Mouse (Mus musculus) limb, embryonic 11.5 days (tissue): ENCODE results near the gene Tmem150c. TPM values are rescaled to one million over a fixed set of nuclear protein-coding genes. Genes with fewer than 3 reads are reported as not detected.

Experiments used
- ATAC-seq: fragments of 200-750 bp; cut with Nextera tagmentation; 2 replicates; pipeline ENCODE4 v1.8.0; 2017; ENCODE audit warnings: low read depth; ENCODE audit not compliant: insufficient number of reproducible peaks, low FRiP score, low TSS enrichment
- DNase-seq: peaks from one replicate; pipeline ENCODE4 v3.0.0-alpha.2; 2015; ENCODE audit warnings: low spot score
- H3K27ac ChIP-seq: fragments of 300-500 bp; sonication (generic); replicated peaks from 2 replicates; pipeline ENCODE4 v1.5.1; 2014; ENCODE audit warnings: low read depth, mild to moderate bottlenecking, low read length
- H3K27me3 ChIP-seq: fragments of 300-500 bp; sonication (generic); 2 replicates; pipeline ENCODE4 v1.6.1; 2014; ENCODE audit warnings: mild to moderate bottlenecking, low read length, mixed read lengths; ENCODE audit not compliant: control insufficient read depth, insufficient read depth
- H3K36me3 ChIP-seq: fragments of 300-500 bp; sonication (generic); 2 replicates; pipeline ENCODE4 v1.6.1; 2014; ENCODE audit warnings: mild to moderate bottlenecking, low read length, moderate library complexity, mixed read lengths; ENCODE audit not compliant: control insufficient read depth, insufficient read depth
- H3K4me1 ChIP-seq: fragments of 300-500 bp; sonication (generic); 2 replicates; pipeline ENCODE4 v1.6.1; 2014; ENCODE audit warnings: low read length, mixed read lengths; ENCODE audit not compliant: control insufficient read depth, insufficient read depth
- H3K4me2 ChIP-seq: fragments of 300-500 bp; sonication (generic); 2 replicates; pipeline ENCODE4 v1.6.1; 2014; ENCODE audit warnings: low read depth, mild to moderate bottlenecking, moderate library complexity; ENCODE audit not compliant: severe bottlenecking
- H3K4me3 ChIP-seq: fragments of 300-500 bp; sonication (generic); 2 replicates; pipeline ENCODE4 v1.5.1; 2014; ENCODE audit warnings: low read depth, low read length
- H3K9ac ChIP-seq: fragments of 300-500 bp; sonication (generic); 2 replicates; pipeline ENCODE4 v1.6.1; 2014; ENCODE audit warnings: mild to moderate bottlenecking, low read length
- H3K9me3 ChIP-seq: fragments of 300-500 bp; sonication (generic); 2 replicates; pipeline ENCODE4 v1.6.1; 2016; ENCODE audit warnings: low read length; ENCODE audit not compliant: control insufficient read depth
- WGBS: fragments of 180-500 bp; shearing (Covaris S2); extraction: QIAGEN DNeasy Blood & Tissue Kit; methylation state at CpG from one replicate; pipeline ENCODE4 v1.1.7; 2014; 5-methylcytosine and 5-hydroxymethylcytosine counted together
- polyA plus RNA-seq: library from polyadenylated mRNA; unstranded; fragments of >200 nt; fragmentation: Nextera tagmentation; extraction: Ambion mirVana; gene quantifications from 2 replicates; pipeline ENCODE4 v1.2.1, GENCODE M21; 2014

The Tmem150c gene
- polyA plus RNA-seq, 1 experiment from 2014 or later, result 0.40 TPM

DNA sequence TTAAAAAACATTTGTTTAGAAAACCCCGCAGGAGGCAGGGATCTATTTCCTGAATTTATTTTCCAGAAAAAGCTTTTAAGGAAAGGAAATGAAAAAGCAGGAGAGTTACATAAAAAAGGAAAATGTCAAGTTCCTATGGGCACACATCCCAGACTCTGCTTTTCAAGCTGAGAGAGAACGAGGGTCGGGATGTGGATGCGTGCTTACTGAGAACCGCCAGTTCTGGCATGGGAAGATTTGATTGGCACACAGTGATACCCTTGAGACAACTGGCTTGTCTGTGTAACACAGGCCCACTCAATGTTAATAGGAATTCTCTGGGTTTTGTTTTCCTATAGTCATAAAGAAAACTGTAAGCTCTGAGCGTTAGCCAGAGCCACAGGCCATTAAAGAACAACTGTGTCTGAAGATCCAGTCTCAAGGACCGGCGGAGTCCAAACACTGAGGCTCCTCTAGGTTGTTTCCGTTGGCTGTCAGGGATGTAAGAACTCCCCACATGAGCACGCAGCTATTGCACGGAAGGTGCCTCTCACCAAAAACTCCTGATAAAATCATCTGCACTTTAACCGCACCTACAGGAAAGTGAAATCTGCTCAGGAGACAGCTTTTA is 75.5 kb downstream of the Tmem150c start:
- Histone ChIP-seq H3K27ac (no peak overlapping the region), H3K4me1 (no peaks in the 10 kb centered on the region; the same call in 1 of the 2 replicates), H3K27me3 (no peaks in the 10 kb centered on the region), H3K9me3 (no peaks in the 10 kb centered on the region), H3K4me3 (no peak overlapping the region), H3K9ac (no peak overlapping the region), H3K36me3 (no peaks in the 10 kb centered on the region), H3K4me2 (no peak overlapping the region)
- WGBS, result 79% methylated on average over 12 of the region's 12 CpGs
- ATAC-seq (no peak), DNase-seq (no peak)

DNA sequence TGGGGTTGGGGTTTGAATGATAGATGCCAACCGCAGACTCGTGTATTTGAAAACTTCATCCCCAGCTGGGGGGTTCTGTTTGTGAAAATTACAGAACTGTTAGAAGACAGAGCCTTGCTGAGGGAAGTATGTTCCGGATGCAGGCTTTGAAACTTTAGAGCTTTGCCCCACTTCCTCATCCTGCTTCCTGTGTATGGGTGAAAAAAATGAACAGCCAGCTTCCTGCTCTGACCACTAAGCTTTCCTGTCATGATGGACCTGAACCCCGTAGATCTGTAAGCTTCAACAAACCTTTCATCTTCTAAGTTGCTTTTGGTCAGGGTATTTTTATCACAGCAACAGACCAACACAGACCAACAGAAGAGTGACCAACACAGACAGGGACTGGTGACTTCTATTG is 77.6 kb downstream of the Tmem150c start:
- Histone ChIP-seq H3K27ac (no peak overlapping the region), H3K4me2 (no peak overlapping the region), H3K36me3 (no peaks in the 10 kb centered on the region), H3K9me3 (no peaks in the 10 kb centered on the region), H3K9ac (no peak overlapping the region), H3K27me3 (no peaks in the 10 kb centered on the region), H3K4me1 (no peaks in the 10 kb centered on the region; the same call in none of the 2 replicates), H3K4me3 (no peak overlapping the region)
- 85% methylated on average over 4 of the region's 4 CpGs for WGBS
- DNase-seq (no peak), ATAC-seq (no peak)

DNA sequence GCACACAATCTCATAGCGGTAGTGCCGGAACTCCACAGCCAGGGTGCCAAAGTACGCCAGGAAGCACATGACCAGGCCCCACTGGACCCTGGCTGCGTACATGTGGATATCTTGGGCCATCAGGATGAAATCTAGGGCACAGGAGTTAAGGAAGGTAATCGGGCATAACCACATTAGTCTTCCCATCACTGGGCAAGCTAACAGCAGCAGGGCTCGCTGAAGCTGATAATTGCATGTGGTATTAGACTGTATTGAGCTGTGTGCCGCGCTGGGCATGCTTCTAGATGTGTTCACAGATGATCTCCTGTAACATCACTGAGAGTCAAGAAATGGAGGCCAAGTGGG is 79.7 kb downstream of the Tmem150c start:
- Histone ChIP-seq H3K4me3 (no peak overlapping the region), H3K9ac (no peak overlapping the region), H3K27me3 (no peaks in the 10 kb centered on the region), H3K4me1 (no peaks in the 10 kb centered on the region; the same call in 1 of the 2 replicates), H3K9me3 (no peaks in the 10 kb centered on the region), H3K27ac (no peak overlapping the region), H3K4me2 (peak overlapping the region; percentile 45; the same call in 1 of the 2 replicates), H3K36me3 (no peaks in the 10 kb centered on the region)
- ATAC-seq (no peak), DNase-seq (no peak)
- 87% methylated on average over 8 of the region's 8 CpGs for WGBS

DNA sequence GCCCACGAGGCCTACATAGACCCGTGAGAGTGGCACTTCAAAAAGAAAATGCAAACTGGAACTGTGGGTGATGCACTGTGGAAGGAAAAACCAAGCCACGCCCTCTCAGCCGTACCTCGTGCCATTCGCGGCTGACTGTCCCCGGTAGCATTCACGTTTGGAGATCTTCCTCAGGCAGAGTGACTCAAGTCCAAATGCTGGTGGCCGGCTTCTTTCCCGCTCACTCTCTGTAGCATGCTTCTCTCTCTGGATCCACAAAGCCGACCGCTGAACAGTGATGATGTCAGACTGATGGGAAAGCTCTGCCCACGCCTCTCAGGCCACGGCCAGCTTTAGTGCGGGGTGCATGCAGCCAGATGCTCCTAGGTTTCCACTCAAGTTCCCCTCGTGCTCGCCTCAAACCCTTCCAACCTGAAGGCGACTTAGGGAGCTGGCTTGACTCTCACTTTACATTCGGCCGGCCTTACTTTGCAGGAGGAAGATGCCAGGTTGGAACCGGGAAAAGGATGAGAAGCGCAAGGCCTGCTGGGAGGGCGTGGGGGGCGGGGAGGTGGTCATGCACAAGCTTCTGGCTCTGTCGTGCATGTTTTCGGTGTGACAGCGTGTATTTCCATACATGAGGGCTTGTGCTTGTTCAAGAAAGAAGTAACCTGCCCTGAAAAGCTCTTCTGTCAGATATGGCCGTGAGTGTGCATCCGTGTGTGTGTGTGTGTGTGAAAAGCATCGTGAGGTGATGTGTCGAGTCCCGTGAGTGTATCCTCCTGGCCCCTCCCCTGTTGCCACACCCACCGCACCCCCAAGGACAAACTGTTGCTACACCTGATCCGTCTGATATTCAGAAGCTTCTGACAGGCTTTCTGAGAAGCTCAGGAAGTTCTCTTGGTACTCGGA is 80.3 kb downstream of the Tmem150c start:
- no peaks in the 10 kb centered on the region for H3K36me3 ChIP-seq
- peak overlapping the region; percentile 45 for H3K4me2 ChIP-seq
- ATAC-seq (peak; percentile 39; the same call in 1 of the 2 replicates), DNase-seq (peak; percentile 53)
- no peaks in the 10 kb centered on the region; the same call in 1 of the 2 replicates for H3K4me1 ChIP-seq
- WGBS, result 29% methylated on average over 36 of the region's 36 CpGs
- H3K27me3 ChIP-seq, result no peaks in the 10 kb centered on the region
- no peaks in the 10 kb centered on the region for H3K9me3 ChIP-seq
- peak overlapping the region; percentile 34 for H3K9ac ChIP-seq
- no peak overlapping the region for H3K27ac ChIP-seq
- peak overlapping the region; percentile 26 for H3K4me3 ChIP-seq

DNA sequence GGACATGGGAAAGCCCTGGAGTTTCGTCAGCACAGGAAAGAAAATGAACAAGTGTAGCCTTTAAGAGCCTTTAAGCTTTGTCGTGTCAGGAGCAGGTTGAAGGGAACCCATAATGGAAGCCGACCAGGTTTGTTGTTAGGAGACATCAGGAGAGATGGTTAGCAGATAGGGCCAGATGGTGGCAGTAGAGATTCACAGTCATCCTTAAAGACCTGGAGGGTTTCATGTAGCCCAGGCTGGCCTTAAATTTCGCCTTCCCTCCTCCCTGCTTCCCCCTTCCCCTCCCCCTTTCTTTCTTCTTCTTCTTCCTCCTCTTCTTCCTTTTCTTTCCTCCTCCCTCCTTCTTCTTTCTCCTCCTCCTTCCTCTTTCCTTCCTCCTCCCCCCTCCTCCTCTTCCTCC is 85.0 kb downstream of the Tmem150c start:
- WGBS, result 53% methylated on average over 4 of the region's 4 CpGs
- ATAC-seq, result no peak
- no peaks in the 10 kb centered on the region for H3K36me3 ChIP-seq
- H3K9me3 ChIP-seq, result no peaks in the 10 kb centered on the region
- H3K4me3 ChIP-seq, result no peak overlapping the region
- H3K27me3 ChIP-seq, result no peaks in the 10 kb centered on the region
- H3K9ac ChIP-seq, result no peak overlapping the region
- DNase-seq, result no peak
- no peak overlapping the region for H3K4me2 ChIP-seq
- H3K27ac ChIP-seq, result no peak overlapping the region
- no peaks in the 10 kb centered on the region; the same call in 1 of the 2 replicates for H3K4me1 ChIP-seq

DNA sequence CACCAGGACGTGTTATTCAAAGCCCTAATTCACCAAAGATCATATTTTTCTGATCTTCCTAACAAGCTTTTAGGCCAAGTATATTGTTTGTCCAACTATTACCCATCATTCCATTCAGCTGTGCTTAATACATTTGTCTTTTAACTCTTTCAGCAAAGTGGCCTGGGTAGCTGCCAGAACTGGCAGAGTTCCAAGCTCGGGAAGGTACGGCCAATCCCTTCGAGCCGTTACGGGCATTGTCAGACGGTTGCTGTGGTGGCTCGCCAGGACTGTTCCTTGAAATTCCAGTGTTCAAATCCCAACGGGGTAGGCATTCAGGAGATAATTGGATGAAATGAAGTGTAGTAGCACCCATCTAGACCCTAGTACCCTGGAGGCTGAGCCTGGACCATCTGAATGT is 87.1 kb downstream of the Tmem150c start:
- no peak for ATAC-seq
- H3K4me2 ChIP-seq, result no peak overlapping the region
- 90% methylated on average over 9 of the region's 9 CpGs for WGBS
- no peak overlapping the region for H3K27ac ChIP-seq
- no peaks in the 10 kb centered on the region for H3K9me3 ChIP-seq
- H3K36me3 ChIP-seq, result no peaks in the 10 kb centered on the region
- no peak for DNase-seq
- no peak overlapping the region for H3K9ac ChIP-seq
- no peaks in the 10 kb centered on the region for H3K4me1 ChIP-seq
- H3K4me3 ChIP-seq, result no peak overlapping the region
- no peaks in the 10 kb centered on the region for H3K27me3 ChIP-seq

GRCm38 (mm10) chr5:100071541-100071940 is 88.1 kb downstream of the Tmem150c start:
- no peaks in the 10 kb centered on the region for H3K9me3 ChIP-seq
- no peak overlapping the region for H3K4me3 ChIP-seq
- no peak for DNase-seq
- H3K27me3 ChIP-seq, result no peaks in the 10 kb centered on the region
- no peaks in the 10 kb centered on the region for H3K4me1 ChIP-seq
- WGBS, result 91% methylated on average over 5 of the region's 5 CpGs
- H3K4me2 ChIP-seq, result no peak overlapping the region
- no peak overlapping the region for H3K27ac ChIP-seq
- no peak for ATAC-seq
- H3K9ac ChIP-seq, result no peak overlapping the region
- peaks cover 3% of the 10 kb centered on the region; the same call in 1 of the 2 replicates for H3K36me3 ChIP-seq

DNA sequence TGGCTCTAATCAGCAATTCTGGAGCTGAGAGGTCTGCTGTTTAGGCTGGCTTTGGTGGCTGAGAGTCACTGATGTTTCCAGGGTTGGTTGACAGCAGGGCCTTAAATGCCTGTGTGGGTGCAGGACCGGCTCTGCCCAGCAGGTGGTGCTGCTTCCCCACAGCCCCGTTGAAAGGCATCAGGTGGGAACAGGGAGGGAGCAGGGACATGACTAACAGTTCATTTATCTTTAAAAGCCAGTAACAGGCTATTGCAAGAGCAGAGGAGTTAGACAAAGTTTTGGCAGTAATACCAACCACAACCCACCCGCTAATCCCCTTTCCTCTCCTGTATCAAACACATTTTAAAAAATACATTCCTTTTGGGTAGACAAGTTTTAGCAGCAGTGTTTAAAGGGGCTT is 89.4 kb downstream of the Tmem150c start:
- Histone ChIP-seq H3K4me1 (no peaks in the 10 kb centered on the region), H3K4me3 (no peak overlapping the region), H3K27ac (no peak overlapping the region), H3K9me3 (no peaks in the 10 kb centered on the region), H3K9ac (no peak overlapping the region), H3K4me2 (no peak overlapping the region), H3K27me3 (no peaks in the 10 kb centered on the region), H3K36me3 (peaks cover 3% of the 10 kb centered on the region; the same call in 1 of the 2 replicates)
- peak; percentile 92 for DNase-seq
- WGBS, result 31% methylated on average over 3 of the region's 3 CpGs
- peak; percentile 65; the same call in 1 of the 2 replicates for ATAC-seq
